Mouse (Mus musculus) lung, postnatal 4 days (tissue): ENCODE data around the gene Mrps25.

Source experiments
- DNase-seq, 2 experiments: peaks; one replicate each; pipeline ENCODE4 v3.0.0; 2021

Mrps25 gene

DNA sequence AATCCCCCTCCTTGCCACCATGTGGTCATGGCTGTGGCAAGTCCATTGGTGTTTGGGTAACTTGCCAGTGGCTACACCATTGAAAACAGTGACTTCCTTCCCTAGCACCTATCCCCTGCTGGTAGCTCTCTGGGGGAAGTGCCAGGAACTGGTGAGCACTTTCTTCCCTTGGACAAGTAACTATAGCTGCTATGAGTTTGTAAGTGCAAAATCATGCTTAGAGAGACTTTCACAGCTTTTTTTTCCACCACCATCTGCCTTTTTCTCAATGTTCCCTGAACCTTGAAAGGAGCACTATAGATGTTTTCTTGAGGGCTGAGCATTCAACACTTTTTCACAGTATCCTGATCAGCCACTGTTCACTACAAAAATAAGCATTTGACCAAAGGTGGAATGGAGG, 59.3 kb downstream of the Mrps25 start:
- no peak for DNase-seq
